Mouse (Mus musculus) neural tube, embryonic 11.5 days (tissue): ENCODE measurements around the gene Cnpy2. TPM values are rescaled to one million over a fixed set of nuclear protein-coding genes. Genes with fewer than 3 reads are reported as not detected.
"Not testable (repeated sequence)": the region's sequence is repeated elsewhere in the genome, so short reads cannot be mapped to it uniquely, and the experiment has no call there.

ENCODE experiments used
- ATAC-seq: fragments of 200-750 bp; cut with Nextera tagmentation; 2 replicates; pipeline ENCODE4 v1.8.0; 2017; ENCODE audit warnings: moderate number of reproducible peaks, mild to moderate bottlenecking, moderate TSS enrichment, moderate library complexity; ENCODE audit not compliant: insufficient read depth, low FRiP score, low TSS enrichment
- DNase-seq: peaks from one replicate; pipeline ENCODE4 v3.0.0-alpha.2; 2015; ENCODE audit warnings: low spot score
- H3K27ac ChIP-seq: fragments of 300-500 bp; sonication (generic); 2 replicates; pipeline ENCODE4 v1.5.1; 2014; ENCODE audit warnings: low read depth, mild to moderate bottlenecking, low read length
- H3K27me3 ChIP-seq: fragments of 300-500 bp; sonication (generic); 2 replicates; pipeline ENCODE4 v1.6.1; 2014; ENCODE audit warnings: mild to moderate bottlenecking, low read length, mixed read lengths; ENCODE audit not compliant: control insufficient read depth, insufficient read depth
- H3K36me3 ChIP-seq: fragments of 300-500 bp; sonication (generic); 2 replicates; pipeline ENCODE4 v1.6.1; 2014; ENCODE audit warnings: mild to moderate bottlenecking, low read length, moderate library complexity, mixed read lengths; ENCODE audit not compliant: control insufficient read depth, insufficient read depth
- H3K4me1 ChIP-seq: fragments of 300-500 bp; sonication (generic); 2 replicates; pipeline ENCODE4 v1.6.1; 2014; ENCODE audit warnings: low read length, mixed read lengths; ENCODE audit not compliant: control insufficient read depth, insufficient read depth
- H3K4me2 ChIP-seq: fragments of 300-500 bp; sonication (generic); 2 replicates; pipeline ENCODE4 v1.6.1; 2014; ENCODE audit warnings: low read depth, mild to moderate bottlenecking, moderate library complexity
- H3K4me3 ChIP-seq: fragments of 300-500 bp; sonication (generic); 2 replicates; pipeline ENCODE4 v1.5.1; 2014; ENCODE audit warnings: low read depth, low read length
- H3K9ac ChIP-seq: fragments of 300-500 bp; sonication (generic); 2 replicates; pipeline ENCODE4 v1.6.1; 2014; ENCODE audit warnings: mild to moderate bottlenecking, low read length
- H3K9me3 ChIP-seq: fragments of 300-500 bp; sonication (generic); 2 replicates; pipeline ENCODE4 v1.6.1; 2016; ENCODE audit warnings: low read length; ENCODE audit not compliant: control insufficient read depth
- WGBS: fragments of 180-500 bp; shearing (Covaris S2); extraction: QIAGEN DNeasy Blood & Tissue Kit; methylation state at CpG from one replicate; pipeline ENCODE4 v1.1.7; 2014; 5-methylcytosine and 5-hydroxymethylcytosine counted together
- polyA plus RNA-seq: library from polyadenylated mRNA; unstranded; fragments of >200 nt; fragmentation: Nextera tagmentation; extraction: Ambion mirVana; gene quantifications from 2 replicates; pipeline ENCODE4 v1.2.1, GENCODE M21; 2014

The Cnpy2 gene
- polyA plus RNA-seq, 1 experiment from 2014 or later = 248 TPM

DNA sequence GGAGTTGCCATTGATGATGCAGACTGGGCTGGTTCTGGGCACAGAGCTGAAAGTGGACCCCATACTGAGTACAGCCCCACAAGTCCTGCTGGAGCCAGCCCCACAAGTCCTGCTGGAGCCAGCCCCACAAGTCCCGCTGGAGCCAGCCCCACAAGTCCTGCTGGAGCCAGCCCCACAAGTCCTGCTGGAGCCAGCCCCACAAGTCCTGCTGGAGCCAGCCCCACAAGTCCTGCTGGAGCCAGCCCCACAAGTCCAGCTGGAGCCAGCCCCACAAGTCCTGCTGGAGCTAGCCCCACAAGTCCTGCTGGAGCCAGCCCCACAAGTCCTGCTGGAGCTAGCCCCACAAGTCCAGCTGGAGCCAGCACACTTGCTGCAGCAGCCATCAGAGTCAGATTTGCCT, 31.7 kb upstream of the Cnpy2 start:
- WGBS = 85% methylated on average over 1 of the region's 1 CpGs

DNA sequence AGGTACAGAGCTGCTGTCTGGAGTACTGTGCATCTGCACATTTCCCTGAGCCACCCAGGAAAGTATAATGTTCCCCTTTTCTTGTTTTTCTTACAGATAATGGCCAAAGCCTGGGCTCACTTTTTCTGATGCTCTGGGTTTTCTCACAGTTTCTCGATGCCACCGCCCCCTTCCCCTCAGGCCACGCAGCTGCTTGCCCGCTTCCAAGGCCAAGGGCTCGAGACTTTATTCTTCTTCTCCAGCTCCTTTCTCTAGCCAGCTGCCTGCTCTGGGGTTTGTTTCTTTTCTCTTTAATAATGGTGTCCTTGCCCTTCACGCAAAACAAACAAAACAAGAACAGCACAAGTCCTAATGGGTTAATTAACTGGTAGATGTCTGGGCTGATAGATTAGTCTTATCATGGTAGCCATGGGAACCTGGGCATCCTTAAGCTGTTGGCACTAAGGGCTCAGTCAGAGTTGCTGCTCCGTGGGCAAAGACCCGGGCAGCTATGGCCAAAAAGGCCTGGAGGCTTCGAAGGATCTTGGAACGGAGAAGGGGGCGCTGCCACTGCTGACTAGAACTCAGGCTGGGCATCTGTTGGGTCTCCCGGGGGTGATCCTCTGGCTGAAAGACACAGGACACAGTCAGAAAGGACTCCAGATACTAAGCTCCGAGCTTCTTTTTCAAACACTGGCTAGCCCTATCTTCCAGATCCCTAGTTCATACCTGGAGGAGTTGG, 25.7 kb upstream of the Cnpy2 start:
- Histone ChIP-seq H3K4me2 (no peak overlapping the region), H3K9me3 (no peaks in the 10 kb centered on the region), H3K4me3 (no peak overlapping the region), H3K27ac (no peak overlapping the region), H3K4me1 (no peaks in the 10 kb centered on the region), H3K9ac (no peak overlapping the region), H3K27me3 (no peaks in the 10 kb centered on the region), H3K36me3 (no peaks in the 10 kb centered on the region)
- WGBS = 87% methylated on average over 13 of the region's 13 CpGs
- ATAC-seq (no peak), DNase-seq (no peak)

More for the DNA sequence above, 31.7 kb upstream of the Cnpy2 start:
- not testable (repeated sequence) for H3K4me3 ChIP-seq, H3K27me3 ChIP-seq, H3K4me2 ChIP-seq, DNase-seq, H3K9ac ChIP-seq, H3K4me1 ChIP-seq, H3K36me3 ChIP-seq, H3K27ac ChIP-seq, H3K9me3 ChIP-seq, ATAC-seq

GRCm38 (mm10) chr10:128297221-128297620, 25.0 kb upstream of the Cnpy2 start:
- Histone ChIP-seq H3K27me3 (no peaks in the 10 kb centered on the region), H3K4me2 (no peak overlapping the region), H3K36me3 (no peaks in the 10 kb centered on the region), H3K27ac (no peak overlapping the region), H3K9ac (no peak overlapping the region), H3K9me3 (no peaks in the 10 kb centered on the region), H3K4me1 (no peaks in the 10 kb centered on the region), H3K4me3 (no peak overlapping the region)
- 84% methylated on average over 4 of the region's 4 CpGs for WGBS
- DNase-seq (no peak), ATAC-seq (no peak)

DNA sequence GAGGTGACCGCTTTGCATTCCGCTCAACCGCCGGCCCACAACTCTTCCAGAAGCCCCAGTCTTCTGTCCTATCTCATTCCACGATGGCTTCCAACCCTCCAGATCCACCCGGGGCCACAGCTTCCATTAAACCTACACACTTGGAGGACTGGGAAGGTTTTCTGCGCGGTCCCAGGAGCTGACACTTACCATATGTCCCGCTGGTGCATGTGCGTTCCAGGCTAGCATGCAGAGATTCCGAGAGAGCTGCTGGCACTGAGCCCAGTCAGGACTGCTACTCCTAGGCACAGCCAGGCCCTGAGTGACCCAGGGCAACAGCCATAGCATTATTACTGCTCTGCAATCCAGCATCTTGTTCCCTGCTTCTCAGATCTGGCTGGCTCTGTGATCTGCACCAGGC, 24.6 kb upstream of the Cnpy2 start:
- H3K9me3 ChIP-seq = no peaks in the 10 kb centered on the region
- no peaks in the 10 kb centered on the region for H3K27me3 ChIP-seq
- 85% methylated on average over 11 of the region's 11 CpGs for WGBS
- DNase-seq (no peak), ATAC-seq (no peak)
- H3K36me3 ChIP-seq = no peaks in the 10 kb centered on the region
- no peak overlapping the region for H3K4me3 ChIP-seq
- H3K9ac ChIP-seq = no peak overlapping the region
- peaks cover 3% of the 10 kb centered on the region for H3K4me1 ChIP-seq
- H3K4me2 ChIP-seq = no peak overlapping the region
- H3K27ac ChIP-seq = no peak overlapping the region

GRCm38 (mm10) chr10:128298243-128298642, 24.0 kb upstream of the Cnpy2 start:
- Histone ChIP-seq H3K9ac (no peak overlapping the region), H3K27ac (no peak overlapping the region), H3K4me1 (peaks cover 3% of the 10 kb centered on the region), H3K36me3 (no peaks in the 10 kb centered on the region), H3K27me3 (no peaks in the 10 kb centered on the region), H3K4me2 (no peak overlapping the region), H3K4me3 (no peak overlapping the region), H3K9me3 (no peaks in the 10 kb centered on the region)
- 77% methylated on average over 6 of the region's 6 CpGs for WGBS
- ATAC-seq (no peak), DNase-seq (no peak)

GRCm38 (mm10) chr10:128298702-128299171, 23.5 kb upstream of the Cnpy2 start, which contains the start of gene Il23a:
TSS of gene Il23a (minus strand) at chr10:128298752.
- no peaks in the 10 kb centered on the region for H3K27me3 ChIP-seq
- no peak within 1 kb of the TSS for H3K4me2 ChIP-seq
- no peak within 1 kb of the TSS for H3K27ac ChIP-seq
- DNase-seq (no peak), ATAC-seq (no peak)
- WGBS = 84% methylated on average over 11 of the region's 11 CpGs
- H3K36me3 ChIP-seq = no peaks in the 10 kb centered on the region
- no peak within 1 kb of the TSS for H3K9ac ChIP-seq
- no peak within 1 kb of the TSS for H3K4me3 ChIP-seq
- peaks cover 3% of the 10 kb centered on the region for H3K4me1 ChIP-seq
- no peaks in the 10 kb centered on the region for H3K9me3 ChIP-seq

DNA sequence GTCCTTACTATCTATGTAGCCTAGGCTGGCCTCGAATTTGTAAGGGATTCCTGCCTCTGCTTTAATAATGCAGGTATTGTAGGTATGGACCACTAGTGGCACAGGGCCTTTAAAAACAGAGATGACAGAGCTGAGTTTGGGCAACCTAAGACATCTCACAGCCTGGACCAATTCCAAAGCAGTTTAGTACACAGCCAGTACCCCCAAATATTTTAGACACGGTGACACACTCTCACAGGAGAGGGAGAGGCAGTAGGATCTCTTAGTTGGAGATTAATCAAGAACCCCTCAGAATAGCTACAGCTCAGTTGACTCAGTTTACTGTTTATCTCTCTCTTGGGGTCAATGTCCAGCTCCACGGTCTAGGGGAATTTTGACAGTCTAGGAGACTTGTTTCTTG, 19.9 kb upstream of the Cnpy2 start:
- Histone ChIP-seq H3K27me3 (no peaks in the 10 kb centered on the region), H3K9me3 (no peaks in the 10 kb centered on the region), H3K4me3 (peak overlapping the region; percentile 55), H3K4me1 (peaks cover 9% of the 10 kb centered on the region), H3K36me3 (no peaks in the 10 kb centered on the region), H3K4me2 (peak overlapping the region; percentile 79), H3K27ac (peak overlapping the region; percentile 80), H3K9ac (peak overlapping the region; percentile 95)
- DNase-seq (no peak), ATAC-seq (no peak)
- 48% methylated on average over 3 of the region's 3 CpGs for WGBS

- whole genome bisulfite sequencing = 1% methylated on average over 9 of the region's 9 CpGs
- peaks cover 9% of the 10 kb centered on the region for H3K4me1 ChIP-seq
- H3K9ac ChIP-seq = peak overlapping the region; percentile 95
- peak overlapping the region; percentile 80 for H3K27ac ChIP-seq
- H3K4me3 ChIP-seq = peak overlapping the region; percentile 55
- H3K4me2 ChIP-seq = peak overlapping the region; percentile 79
- ATAC-seq = peak; percentile 32
- H3K9me3 ChIP-seq = no peaks in the 10 kb centered on the region
- DNase-seq = no peak
- H3K36me3 ChIP-seq = no peaks in the 10 kb centered on the region
- no peaks in the 10 kb centered on the region for H3K27me3 ChIP-seq
These were observed 19.5 kb upstream of the Cnpy2 start for GRCm38 (mm10) chr10:128302785-128303125.
